Mouse (Mus musculus): ENCODE results near the gene Zmym5.
A peak's percentile ranks its signal among the peaks of the same experiment; 100 is the strongest.
"Not testable (repeated sequence)": the region's sequence is repeated elsewhere in the genome, so short reads cannot be mapped to it uniquely, and the experiment has no call there.

Zmym5 gene

GRCm38 (mm10) chr14:56811701-56812339 is at the start of gene Zmym5:
Zmym5 (minus strand) TSS chr14:56811716.
- peak; percentile 98 for ATAC-seq (ENCODE audit: insufficient number of reproducible peaks, low FRiP score, low TSS enrichment)

GRCm38 (mm10) chr14:56849681-56850080 is 38.2 kb upstream of the Zmym5 start:
- ATAC-seq (ENCODE audit: insufficient number of reproducible peaks, low FRiP score, low TSS enrichment) = no peak

GRCm38 (mm10) chr14:56848322-56848721 is 36.8 kb upstream of the Zmym5 start:
- ATAC-seq (ENCODE audit: insufficient number of reproducible peaks, low FRiP score, low TSS enrichment) = no peak

GRCm38 (mm10) chr14:56844507-56844906 is 33.0 kb upstream of the Zmym5 start:
- ATAC-seq (ENCODE audit: insufficient number of reproducible peaks, low FRiP score, low TSS enrichment) = no peak

GRCm38 (mm10) chr14:56844033-56844432 is 32.5 kb upstream of the Zmym5 start:
- ATAC-seq (ENCODE audit: insufficient number of reproducible peaks, low FRiP score, low TSS enrichment) = no peak

- ATAC-seq (ENCODE audit: insufficient number of reproducible peaks, low FRiP score, low TSS enrichment) = not testable (repeated sequence)
These were observed 23.1 kb upstream of the Zmym5 start for GRCm38 (mm10) chr14:56834576-56834975.

- ATAC-seq (ENCODE audit: insufficient number of reproducible peaks, low FRiP score, low TSS enrichment) = not testable (repeated sequence)
These were observed 21.7 kb upstream of the Zmym5 start for GRCm38 (mm10) chr14:56833211-56833610.

- ATAC-seq (ENCODE audit: insufficient number of reproducible peaks, low FRiP score, low TSS enrichment) = no peak
These were observed 21.1 kb upstream of the Zmym5 start for GRCm38 (mm10) chr14:56832563-56833113.

GRCm38 (mm10) chr14:56832147-56832546 is 20.6 kb upstream of the Zmym5 start:
- no peak for ATAC-seq (ENCODE audit: insufficient number of reproducible peaks, low FRiP score, low TSS enrichment)

- no peak for ATAC-seq (ENCODE audit: insufficient number of reproducible peaks, low FRiP score, low TSS enrichment)
These were observed 19.1 kb upstream of the Zmym5 start for GRCm38 (mm10) chr14:56830491-56831045.

- ATAC-seq (ENCODE audit: insufficient number of reproducible peaks, low FRiP score, low TSS enrichment) = no peak
These were observed 13.0 kb upstream of the Zmym5 start for GRCm38 (mm10) chr14:56824562-56824961.

- no peak for ATAC-seq (ENCODE audit: insufficient number of reproducible peaks, low FRiP score, low TSS enrichment)
These were observed 6.1 kb upstream of the Zmym5 start for GRCm38 (mm10) chr14:56817616-56818015.

- no peak for ATAC-seq (ENCODE audit: insufficient number of reproducible peaks, low FRiP score, low TSS enrichment)
These were observed 5.6 kb upstream of the Zmym5 start for GRCm38 (mm10) chr14:56817131-56817530.

GRCm38 (mm10) chr14:56816541-56816940 is 5.0 kb upstream of the Zmym5 start:
- ATAC-seq (ENCODE audit: insufficient number of reproducible peaks, low FRiP score, low TSS enrichment) = no peak

- ATAC-seq (ENCODE audit: insufficient number of reproducible peaks, low FRiP score, low TSS enrichment) = peak; percentile 43
These were observed 1.1 kb upstream of the Zmym5 start for GRCm38 (mm10) chr14:56812520-56813036.

- ATAC-seq (ENCODE audit: insufficient number of reproducible peaks, low FRiP score, low TSS enrichment) = peak; percentile 62; the same call in 1 of the 2 replicates
These were observed 480 bp downstream of the Zmym5 start for GRCm38 (mm10) chr14:56810781-56811690.

- ATAC-seq (ENCODE audit: insufficient number of reproducible peaks, low FRiP score, low TSS enrichment) = no peak
These were observed 18.3 kb downstream of the Zmym5 start for GRCm38 (mm10) chr14:56793243-56793642.

- ATAC-seq (ENCODE audit: insufficient number of reproducible peaks, low FRiP score, low TSS enrichment) = no peak
These were observed 26.9 kb downstream of the Zmym5 start for GRCm38 (mm10) chr14:56784575-56784974.

GRCm38 (mm10) chr14:56778933-56779300 is 32.6 kb downstream of the Zmym5 start:
- no peak for ATAC-seq (ENCODE audit: insufficient number of reproducible peaks, low FRiP score, low TSS enrichment)

- ATAC-seq (ENCODE audit: insufficient number of reproducible peaks, low FRiP score, low TSS enrichment) = peak; percentile 97
These were observed 33.1 kb downstream of the Zmym5 start, which contains the start of gene Pspc1 for GRCm38 (mm10) chr14:56778200-56778932. Pspc1 (minus strand) TSS chr14:56778316.

Data from cerebellum, adult (tissue).